Mouse (Mus musculus): ENCODE measurements around the gene Rnd3. TPM values are rescaled to one million over a fixed set of nuclear protein-coding genes. Genes with fewer than 3 reads are reported as not detected.

The Rnd3 gene
- 100 to 1,000 TPM in 3 of 26 experiments, 10 to 100 TPM in 14, 1 to 10 TPM in 9; 4.0 to 297 (median 18.5) TPM for total RNA-seq (2018; cell fraction: chromatin; rRNA removed)
- total RNA-seq (2018; cell fraction: cytosol; rRNA removed), result 100 to 1,000 TPM in 1 of 26 experiments, 10 to 100 TPM in 12, 1 to 10 TPM in 13; 2.9 to 203 (median 10.0) TPM
- total RNA-seq (2018; cell fraction: nucleus; rRNA removed), result 100 to 1,000 TPM in 5 of 26 experiments, 10 to 100 TPM in 18, 1 to 10 TPM in 3; 4.8 to 362 (median 19.6) TPM
- 2.5 to 4.0 TPM (median 3.9 TPM) in 3 replicates for polyA plus RNA-seq (2018)

- Histone ChIP-seq H3K27ac (peak within 1 kb of the TSS; percentile 29), H3K36me3 (ENCODE audit: inconsistent target) (no peaks in the 10 kb centered on the region), H3K4me3 (ENCODE audit: inconsistent target) (peak within 1 kb of the TSS; percentile 74), H3K79me2 (ENCODE audit: inconsistent target) (peaks cover 45% of the 10 kb centered on the region)
- WGBS (ENCODE audit: missing documents), result 2% methylated on average over 25 of the region's 25 CpGs
Measured at GRCm38 (mm10) chr2:51148975-51149374, at the start of gene Rnd3. Gene Rnd3 (minus strand): TSS chr2:51149111.

- 79% methylated on average over 2 of the region's 2 CpGs for WGBS (ENCODE audit: missing documents)
- Histone ChIP-seq H3K27ac (no peak overlapping the region), H3K4me3 (ENCODE audit: inconsistent target) (no peak overlapping the region), H3K79me2 (ENCODE audit: inconsistent target) (no peaks in the 10 kb centered on the region), H3K36me3 (ENCODE audit: inconsistent target) (no peaks in the 10 kb centered on the region)
Measured at GRCm38 (mm10) chr2:51192319-51192718, 43.4 kb upstream of the Rnd3 start.

DNA sequence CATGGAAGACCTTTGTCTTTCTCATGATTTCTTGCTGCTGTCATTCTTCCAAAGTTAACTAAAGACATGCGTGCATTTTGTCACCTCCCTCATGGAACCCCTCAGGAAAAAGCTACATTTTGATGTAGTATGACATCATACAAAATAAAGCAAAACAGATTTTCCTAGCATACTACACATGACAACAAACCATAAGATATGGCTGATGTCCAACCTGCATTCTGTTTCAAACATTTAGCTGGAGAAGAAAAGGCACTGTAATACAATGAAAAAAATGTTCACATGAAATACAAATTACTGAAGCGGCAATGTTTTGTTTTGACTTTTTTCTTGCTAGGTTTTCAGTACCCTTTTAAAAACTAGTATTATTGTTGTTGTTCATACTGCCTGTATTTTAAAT is 36.9 kb upstream of the Rnd3 start:
- Histone ChIP-seq H3K27ac (no peak overlapping the region), H3K36me3 (ENCODE audit: inconsistent target) (no peaks in the 10 kb centered on the region), H3K4me3 (ENCODE audit: inconsistent target) (no peak overlapping the region), H3K79me2 (ENCODE audit: inconsistent target) (no peaks in the 10 kb centered on the region)
- 100% methylated on average over 2 of the region's 2 CpGs for WGBS (ENCODE audit: missing documents)

DNA sequence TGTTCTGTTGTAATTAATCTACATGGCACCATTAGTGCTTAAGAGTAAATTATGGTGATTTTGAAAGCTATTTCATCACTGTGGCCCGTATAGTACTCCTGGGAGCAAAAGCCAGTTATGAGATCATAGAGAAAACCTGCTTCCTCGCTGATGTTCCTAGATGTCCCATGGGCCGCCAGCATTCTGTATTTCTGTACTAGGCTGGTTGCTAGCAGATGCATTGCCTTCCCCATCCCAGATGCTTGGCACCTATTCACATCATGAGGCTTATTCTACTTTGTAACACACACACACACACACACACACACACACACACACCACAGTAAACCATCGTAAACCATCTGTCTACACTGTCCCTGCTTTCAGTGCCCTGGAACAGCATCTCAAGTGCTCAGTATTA is 34.1 kb upstream of the Rnd3 start:
- Histone ChIP-seq H3K36me3 (ENCODE audit: inconsistent target) (no peaks in the 10 kb centered on the region), H3K27ac (no peak overlapping the region), H3K4me3 (ENCODE audit: inconsistent target) (no peak overlapping the region), H3K79me2 (ENCODE audit: inconsistent target) (no peaks in the 10 kb centered on the region)
- 92% methylated on average over 3 of the region's 4 CpGs for WGBS (ENCODE audit: missing documents)

DNA sequence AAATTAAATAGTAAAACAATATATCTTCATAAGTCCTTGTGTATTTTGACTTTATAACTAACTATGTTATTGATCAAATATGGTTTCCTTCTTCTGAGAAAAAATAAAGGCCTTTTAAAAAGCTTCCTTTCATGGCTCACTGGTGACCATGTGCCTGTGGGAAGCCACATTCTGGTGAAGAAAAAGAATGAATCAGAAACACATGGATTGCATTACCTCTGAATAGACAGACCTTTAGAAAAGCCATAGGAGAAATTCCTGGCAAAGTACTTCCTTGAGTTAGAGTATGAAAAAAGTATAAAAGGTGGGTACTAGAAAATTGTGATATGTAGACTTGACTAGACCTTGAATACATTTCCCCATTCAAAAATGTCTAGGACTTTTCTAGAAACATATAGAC is 32.5 kb upstream of the Rnd3 start:
- H3K4me3 ChIP-seq (ENCODE audit: inconsistent target), result no peak overlapping the region
- no peak overlapping the region for H3K27ac ChIP-seq
- no peaks in the 10 kb centered on the region for H3K79me2 ChIP-seq (ENCODE audit: inconsistent target)
- H3K36me3 ChIP-seq (ENCODE audit: inconsistent target), result no peaks in the 10 kb centered on the region

GRCm38 (mm10) chr2:51179096-51179495 is 30.2 kb upstream of the Rnd3 start:
- Histone ChIP-seq H3K36me3 (ENCODE audit: inconsistent target) (no peaks in the 10 kb centered on the region), H3K27ac (no peak overlapping the region), H3K79me2 (ENCODE audit: inconsistent target) (no peaks in the 10 kb centered on the region), H3K4me3 (ENCODE audit: inconsistent target) (no peak overlapping the region)
- 85% methylated on average over 3 of the region's 3 CpGs for WGBS (ENCODE audit: missing documents)

DNA sequence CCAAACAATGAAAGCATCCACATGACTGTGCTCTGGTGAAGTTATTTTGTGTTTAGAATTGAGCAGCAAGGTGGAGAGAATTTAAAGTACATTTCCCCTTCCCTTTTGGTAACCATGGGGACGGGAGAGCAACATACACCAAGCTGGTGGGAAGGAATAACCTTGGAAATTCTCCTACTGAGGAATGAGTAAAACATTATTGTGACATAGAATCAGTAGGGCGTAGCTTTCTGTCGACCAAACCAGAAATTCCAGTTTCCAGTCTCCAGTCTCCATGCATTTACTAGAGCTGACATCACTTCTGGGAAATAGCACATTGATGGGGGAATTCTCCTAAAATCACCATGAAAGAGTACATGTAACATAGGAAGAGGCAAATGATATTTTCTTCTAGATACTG is 28.7 kb upstream of the Rnd3 start:
- no peaks in the 10 kb centered on the region for H3K36me3 ChIP-seq (ENCODE audit: inconsistent target)
- H3K79me2 ChIP-seq (ENCODE audit: inconsistent target), result no peaks in the 10 kb centered on the region
- H3K27ac ChIP-seq, result no peak overlapping the region
- H3K4me3 ChIP-seq (ENCODE audit: inconsistent target), result no peak overlapping the region
- WGBS (ENCODE audit: missing documents), result 88% methylated on average over 3 of the region's 3 CpGs

- H3K4me3 ChIP-seq (ENCODE audit: inconsistent target), result no peak overlapping the region
- no peaks in the 10 kb centered on the region for H3K36me3 ChIP-seq (ENCODE audit: inconsistent target)
- no peak overlapping the region for H3K27ac ChIP-seq
- no peaks in the 10 kb centered on the region for H3K79me2 ChIP-seq (ENCODE audit: inconsistent target)
- WGBS (ENCODE audit: missing documents), result 98% methylated on average over 5 of the region's 5 CpGs
Measured at GRCm38 (mm10) chr2:51175276-51175675, 26.4 kb upstream of the Rnd3 start.

- Histone ChIP-seq H3K4me3 (ENCODE audit: inconsistent target) (no peak overlapping the region), H3K79me2 (ENCODE audit: inconsistent target) (no peaks in the 10 kb centered on the region), H3K36me3 (ENCODE audit: inconsistent target) (no peaks in the 10 kb centered on the region), H3K27ac (no peak overlapping the region)
- 97% methylated on average over 2 of the region's 2 CpGs for WGBS (ENCODE audit: missing documents)
Measured at GRCm38 (mm10) chr2:51161110-51161509, 12.2 kb upstream of the Rnd3 start.

DNA sequence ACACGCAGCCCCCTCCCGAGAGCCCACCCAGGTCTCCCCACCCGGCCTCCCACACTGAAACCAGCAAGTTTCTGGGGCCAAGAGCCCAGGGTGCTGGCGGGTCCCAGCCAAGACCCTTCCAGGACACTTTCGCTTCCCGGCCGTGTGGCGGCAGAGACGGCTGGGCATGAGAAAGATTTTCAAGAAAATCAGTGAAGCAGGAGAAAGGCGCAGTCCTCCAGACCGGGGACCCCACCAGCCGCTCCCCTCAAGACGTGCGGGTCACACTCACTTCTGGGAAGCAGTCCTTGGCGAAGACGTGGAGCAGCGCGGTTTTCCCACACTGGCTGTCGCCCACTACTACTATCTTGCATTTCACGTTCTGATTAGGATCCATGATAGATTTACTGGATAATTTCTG is 457 bp downstream of the Rnd3 start:
- Histone ChIP-seq H3K4me3 (ENCODE audit: inconsistent target) (peak overlapping the region; percentile 74), H3K79me2 (ENCODE audit: inconsistent target) (peaks cover 50% of the 10 kb centered on the region), H3K36me3 (ENCODE audit: inconsistent target) (no peaks in the 10 kb centered on the region), H3K27ac (peak overlapping the region; percentile 29)
- 2% methylated on average over 15 of the region's 20 CpGs for WGBS (ENCODE audit: missing documents)

DNA sequence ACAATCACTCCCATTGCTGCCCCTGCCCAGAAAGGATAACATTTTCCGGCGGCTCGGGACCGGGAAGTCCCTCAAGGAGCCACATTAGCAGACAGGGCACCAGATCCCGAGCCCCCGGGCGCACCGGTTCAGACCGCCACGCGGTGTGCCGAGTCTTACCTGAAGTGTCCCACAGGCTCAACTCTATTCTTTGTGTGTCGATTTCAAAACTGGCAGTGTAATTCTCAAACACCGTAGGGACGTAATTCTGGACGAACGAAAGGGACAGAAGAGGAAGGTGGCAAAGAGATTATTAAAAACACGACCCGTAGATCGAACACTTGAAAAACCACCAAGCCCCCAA is 875 bp downstream of the Rnd3 start:
- Histone ChIP-seq H3K79me2 (ENCODE audit: inconsistent target) (peaks cover 54% of the 10 kb centered on the region), H3K36me3 (ENCODE audit: inconsistent target) (no peaks in the 10 kb centered on the region), H3K4me3 (ENCODE audit: inconsistent target) (peak overlapping the region; percentile 74), H3K27ac (peak overlapping the region; percentile 29)
- 1% methylated on average over 20 of the region's 20 CpGs for WGBS (ENCODE audit: missing documents)

GRCm38 (mm10) chr2:51147318-51148064 is 1.4 kb downstream of the Rnd3 start:
- peaks cover 60% of the 10 kb centered on the region for H3K79me2 ChIP-seq (ENCODE audit: inconsistent target)
- 1% methylated on average over 41 of the region's 45 CpGs for WGBS (ENCODE audit: missing documents)
- peak overlapping the region; percentile 58 for H3K27ac ChIP-seq
- H3K4me3 ChIP-seq (ENCODE audit: inconsistent target), result peak overlapping the region; percentile 74
- H3K36me3 ChIP-seq (ENCODE audit: inconsistent target), result no peaks in the 10 kb centered on the region

GRCm38 (mm10) chr2:51146871-51147317 is 2.0 kb downstream of the Rnd3 start:
- peak overlapping the region; percentile 58 for H3K27ac ChIP-seq
- H3K36me3 ChIP-seq (ENCODE audit: inconsistent target), result no peaks in the 10 kb centered on the region
- H3K4me3 ChIP-seq (ENCODE audit: inconsistent target), result peak overlapping the region; percentile 74
- 0% methylated on average over 18 of the region's 18 CpGs for WGBS (ENCODE audit: missing documents)
- peaks cover 66% of the 10 kb centered on the region for H3K79me2 ChIP-seq (ENCODE audit: inconsistent target)

DNA sequence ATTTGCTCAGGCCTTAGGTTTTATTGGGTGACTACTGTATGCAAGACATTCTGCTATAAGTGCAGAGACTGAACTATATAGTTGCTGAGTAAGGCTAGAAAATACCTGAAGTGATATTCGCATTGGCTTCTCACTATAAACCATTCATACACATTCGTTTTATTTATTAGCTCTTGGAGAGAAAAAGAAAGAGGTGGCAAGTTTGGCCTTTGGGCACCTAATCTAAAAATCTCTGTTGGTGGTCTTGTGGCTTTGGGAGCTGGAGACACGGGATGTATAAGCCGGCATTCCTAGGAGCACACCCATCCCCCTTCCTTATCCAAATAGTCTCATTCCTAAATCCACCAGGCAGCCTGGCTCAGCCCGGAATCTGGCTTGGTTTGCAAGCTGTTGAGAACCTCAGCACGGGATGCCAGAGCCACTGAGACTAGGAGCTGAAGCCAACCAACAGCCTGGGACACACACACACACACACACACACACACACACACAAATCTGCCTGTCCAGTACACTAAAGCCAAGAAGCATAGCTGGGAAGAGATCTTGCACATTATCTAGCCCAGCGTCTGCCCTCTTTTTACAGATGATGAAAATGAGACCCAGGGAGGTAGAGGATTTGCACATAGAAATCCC is 3.0 kb downstream of the Rnd3 start:
- no peak overlapping the region for H3K27ac ChIP-seq
- H3K36me3 ChIP-seq (ENCODE audit: inconsistent target), result no peaks in the 10 kb centered on the region
- H3K79me2 ChIP-seq (ENCODE audit: inconsistent target), result peaks cover 75% of the 10 kb centered on the region
- 99% methylated on average over 7 of the region's 7 CpGs for WGBS (ENCODE audit: missing documents)
- peak overlapping the region; percentile 74; the same call in 1 of the 2 replicates for H3K4me3 ChIP-seq (ENCODE audit: inconsistent target)

Measured in macrophage (primary cell).